Mouse (Mus musculus): ENCODE measurements around the gene Olfr1377. TPM values are rescaled to one million over a fixed set of nuclear protein-coding genes. Genes with fewer than 3 reads are reported as not detected.

Olfr1377 gene
- polyA plus RNA-seq (2012; fragmentation: generic; extraction: Trizol) = not detected
- long read RNA-seq, experiment 1 = 0 reads
- long read RNA-seq, experiment 2 = 0 reads

DNA sequence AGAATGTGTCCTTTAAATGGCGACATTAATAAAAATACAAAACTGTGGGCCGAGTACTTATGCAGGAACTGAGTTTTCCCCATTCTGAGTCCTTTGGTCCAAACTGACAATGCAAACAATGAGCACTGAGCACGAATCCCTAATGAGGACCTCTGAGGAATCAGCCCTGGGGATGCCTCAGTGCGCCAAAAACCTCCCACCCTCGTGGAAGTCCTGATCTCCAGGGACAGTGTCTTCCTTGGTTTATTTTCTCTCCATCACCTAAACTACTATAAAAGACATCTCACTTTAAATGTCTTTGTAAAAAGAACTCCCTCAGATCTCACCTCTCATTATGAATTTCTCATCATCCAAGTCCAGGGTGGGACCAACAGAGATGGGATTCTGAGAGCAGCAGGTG lies at the start of gene Olfr1377:
Gene Olfr1377, plus strand, starts transcription at position 301 of the 400 bp plus-strand sequence.
- Histone ChIP-seq H3K36me3 (ENCODE audit: control insufficient read depth, insufficient read depth) (no peaks in the 10 kb centered on the region), H3K4me3 (ENCODE audit: insufficient read depth, poor library complexity, severe bottlenecking) (no peak within 1 kb of the TSS), H3ac (ENCODE audit: control insufficient read depth, insufficient read length, low read depth) (no peak within 1 kb of the TSS), H3K79me2 (ENCODE audit: control insufficient read depth, insufficient read depth) (no peaks in the 10 kb centered on the region), H3K27me3 (ENCODE audit: control insufficient read depth, insufficient read depth, insufficient read length) (peaks cover 10% of the 10 kb centered on the region), H3K79me3 (ENCODE audit: low read depth) (no peaks in the 10 kb centered on the region)
- no peak for TF ChIP-seq MYOD1 (IDR thresholded peaks at IDR 0.05; ENCODE audit: control insufficient read depth, insufficient read length, low read depth)
- TF ChIP-seq USF1 (IDR thresholded peaks at IDR 0.05; ENCODE audit: low read depth) = no peak
- TF ChIP-seq FOSL1 (IDR thresholded peaks at IDR 0.05; ENCODE audit: insufficient read depth, low read length, poor library complexity, severe bottlenecking) = no peak
- no peak for TF ChIP-seq CEBPB (IDR thresholded peaks at IDR 0.05; ENCODE audit: low read depth)
- no peak for TF ChIP-seq MYOG (IDR thresholded peaks at IDR 0.05; ENCODE audit: control insufficient read depth, extremely low read depth, insufficient read length)
- no peak for TF ChIP-seq MAX (IDR thresholded peaks at IDR 0.05)
- no peak for TF ChIP-seq CTCF (IDR thresholded peaks at IDR 0.05; ENCODE audit: control insufficient read depth, insufficient read depth, insufficient read length)

- Histone ChIP-seq H3K79me2 (ENCODE audit: control insufficient read depth, insufficient read depth) (no peaks in the 10 kb centered on the region), H3K36me3 (ENCODE audit: control insufficient read depth, insufficient read depth) (no peaks in the 10 kb centered on the region), H3K79me3 (ENCODE audit: low read depth) (no peaks in the 10 kb centered on the region), H3K4me3 (ENCODE audit: insufficient read depth, poor library complexity, severe bottlenecking) (no peak overlapping the region), H3ac (ENCODE audit: control insufficient read depth, insufficient read length, low read depth) (no peak overlapping the region), H3K27me3 (ENCODE audit: control insufficient read depth, insufficient read depth, insufficient read length) (peaks cover 15% of the 10 kb centered on the region)
- TF ChIP-seq MYOD1 (IDR thresholded peaks at IDR 0.05; ENCODE audit: control insufficient read depth, insufficient read length, low read depth) = no peak
- no peak for TF ChIP-seq CEBPB (IDR thresholded peaks at IDR 0.05; ENCODE audit: low read depth)
- TF ChIP-seq USF1 (IDR thresholded peaks at IDR 0.05; ENCODE audit: low read depth) = no peak
- TF ChIP-seq MYOG (IDR thresholded peaks at IDR 0.05; ENCODE audit: control insufficient read depth, extremely low read depth, insufficient read length) = no peak
- no peak for TF ChIP-seq MAX (IDR thresholded peaks at IDR 0.05)
- TF ChIP-seq CTCF (IDR thresholded peaks at IDR 0.05; ENCODE audit: control insufficient read depth, insufficient read depth, insufficient read length) = no peak
- TF ChIP-seq FOSL1 (IDR thresholded peaks at IDR 0.05; ENCODE audit: insufficient read depth, low read length, poor library complexity, severe bottlenecking) = no peak
Observed at GRCm38 (mm10) chr11:50932040-50932439, 49.7 kb upstream of the Olfr1377 start.

GRCm38 (mm10) chr11:50938435-50938834 lies 43.3 kb upstream of the Olfr1377 start:
- H3K36me3 ChIP-seq (ENCODE audit: control insufficient read depth, insufficient read depth) = no peaks in the 10 kb centered on the region
- no peaks in the 10 kb centered on the region for H3K79me3 ChIP-seq (ENCODE audit: low read depth)
- no peak overlapping the region for H3K4me3 ChIP-seq (ENCODE audit: insufficient read depth, poor library complexity, severe bottlenecking)
- no peaks in the 10 kb centered on the region for H3K79me2 ChIP-seq (ENCODE audit: control insufficient read depth, insufficient read depth)
- H3K27me3 ChIP-seq (ENCODE audit: control insufficient read depth, insufficient read depth, insufficient read length) = peaks cover 51% of the 10 kb centered on the region
- H3ac ChIP-seq (ENCODE audit: control insufficient read depth, insufficient read length, low read depth) = no peak overlapping the region
- TF ChIP-seq USF1 (IDR thresholded peaks at IDR 0.05; ENCODE audit: low read depth) (no peak), CEBPB (IDR thresholded peaks at IDR 0.05; ENCODE audit: low read depth) (no peak), CTCF (IDR thresholded peaks at IDR 0.05; ENCODE audit: control insufficient read depth, insufficient read depth, insufficient read length) (no peak), MYOG (IDR thresholded peaks at IDR 0.05; ENCODE audit: control insufficient read depth, extremely low read depth, insufficient read length) (no peak), FOSL1 (IDR thresholded peaks at IDR 0.05; ENCODE audit: insufficient read depth, low read length, poor library complexity, severe bottlenecking) (no peak)

DNA sequence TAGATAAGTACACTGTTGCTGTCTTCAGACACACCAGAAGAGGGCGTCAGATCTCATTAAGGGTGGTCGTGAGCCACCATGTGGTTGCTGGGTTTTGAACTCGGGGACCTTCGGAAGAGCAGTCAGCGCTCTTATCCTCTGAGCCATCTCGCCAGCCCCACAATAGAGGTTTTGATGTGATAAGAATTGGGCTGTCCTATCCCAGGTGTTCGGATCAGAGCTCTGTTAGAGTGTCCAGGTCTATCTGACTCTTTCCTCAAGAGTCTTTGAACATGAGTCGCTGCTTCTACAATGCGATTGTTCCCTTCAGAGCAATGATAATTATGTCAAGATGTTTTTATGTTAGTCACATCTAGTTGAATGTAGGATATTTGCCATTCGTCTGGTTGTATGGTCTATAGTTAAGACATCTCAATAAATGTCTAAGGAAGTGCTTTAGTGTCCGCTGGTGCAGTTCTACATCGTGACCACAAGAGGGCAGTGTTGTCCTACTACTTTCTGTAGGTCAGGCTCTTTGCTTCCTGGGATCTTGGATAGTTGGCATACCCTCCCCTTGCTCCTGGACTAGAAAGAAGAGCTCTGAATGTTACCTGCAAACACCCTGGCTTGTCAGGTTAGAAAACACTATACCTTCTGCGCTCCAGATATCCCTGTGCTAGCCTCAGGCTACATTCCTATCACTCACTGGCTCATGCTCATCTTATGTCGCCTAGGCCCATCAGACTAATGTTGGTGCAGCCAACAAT lies 42.0 kb upstream of the Olfr1377 start:
- no peak overlapping the region for H3ac ChIP-seq (ENCODE audit: control insufficient read depth, insufficient read length, low read depth)
- no peaks in the 10 kb centered on the region for H3K79me3 ChIP-seq (ENCODE audit: low read depth)
- H3K4me3 ChIP-seq (ENCODE audit: insufficient read depth, poor library complexity, severe bottlenecking) = no peak overlapping the region
- TF ChIP-seq MYOG (IDR thresholded peaks at IDR 0.05; ENCODE audit: control insufficient read depth, extremely low read depth, insufficient read length) (no peak), MYOD1 (IDR thresholded peaks at IDR 0.05; ENCODE audit: control insufficient read depth, insufficient read length, low read depth) (no peak), MAX (IDR thresholded peaks at IDR 0.05) (no peak), CTCF (IDR thresholded peaks at IDR 0.05; ENCODE audit: control insufficient read depth, insufficient read depth, insufficient read length) (peak; percentile 52), CEBPB (IDR thresholded peaks at IDR 0.05; ENCODE audit: low read depth) (no peak), FOSL1 (IDR thresholded peaks at IDR 0.05; ENCODE audit: insufficient read depth, low read length, poor library complexity, severe bottlenecking) (no peak), USF1 (IDR thresholded peaks at IDR 0.05; ENCODE audit: low read depth) (no peak)
- H3K79me2 ChIP-seq (ENCODE audit: control insufficient read depth, insufficient read depth) = no peaks in the 10 kb centered on the region
- H3K36me3 ChIP-seq (ENCODE audit: control insufficient read depth, insufficient read depth) = no peaks in the 10 kb centered on the region
- peaks cover 49% of the 10 kb centered on the region for H3K27me3 ChIP-seq (ENCODE audit: control insufficient read depth, insufficient read depth, insufficient read length)

- Histone ChIP-seq H3K4me3 (ENCODE audit: insufficient read depth, poor library complexity, severe bottlenecking) (no peak overlapping the region), H3K79me2 (ENCODE audit: control insufficient read depth, insufficient read depth) (no peaks in the 10 kb centered on the region), H3K36me3 (ENCODE audit: control insufficient read depth, insufficient read depth) (no peaks in the 10 kb centered on the region), H3ac (ENCODE audit: control insufficient read depth, insufficient read length, low read depth) (no peak overlapping the region), H3K79me3 (ENCODE audit: low read depth) (no peaks in the 10 kb centered on the region), H3K27me3 (ENCODE audit: control insufficient read depth, insufficient read depth, insufficient read length) (peaks cover 38% of the 10 kb centered on the region)
- TF ChIP-seq MYOD1 (IDR thresholded peaks at IDR 0.05; ENCODE audit: control insufficient read depth, insufficient read length, low read depth) = no peak
- TF ChIP-seq CEBPB (IDR thresholded peaks at IDR 0.05; ENCODE audit: low read depth) = no peak
- no peak for TF ChIP-seq FOSL1 (IDR thresholded peaks at IDR 0.05; ENCODE audit: insufficient read depth, low read length, poor library complexity, severe bottlenecking)
Observed at GRCm38 (mm10) chr11:50942386-50942785, 39.4 kb upstream of the Olfr1377 start.
